ENCODE assay signal across 17 mouse cellular contexts in genomic region chr12:102361189-102362161, GRCm38 (mm10).
DNase-seq lines count a peak whose midpoint lies in the region; ATAC-seq lines count a peak whose summit lies in the region.
"Had no signal": no experiment of that assay in that cellular context is flagged by ENCODE, and none has a peak within 500 bp of the region (broad histone marks: within the 10 kb centered on the region; RNA-seq: fewer than 3 reads in every experiment).

No protein-coding gene starts in this region.

- no peaks in the 10 kb centered on the region for H3K9me3 ChIP-seq in heart, embryonic 10.5 days
- H3K9me3 ChIP-seq in megakaryocyte, embryonic 14.5 days: peaks cover 17% of the 10 kb centered on the region
- no peaks in the 10 kb centered on the region for H3K9me3 ChIP-seq in liver, embryonic 11.5 days (ENCODE audit: control insufficient read depth, low read length)
- H3K9me3 ChIP-seq: intestine, embryonic 15.5 days; lung, embryonic 15.5 days had no signal

- DNase-seq in heart, adult 11 months: peak; percentile 94
- no peak for DNase-seq in heart, embryonic 10.5 days (ENCODE audit: low spot score)
- DNase-seq in cerebellum, postnatal 10 days: peak; percentile 76 to 79
- no peak for DNase-seq in liver, embryonic 11.5 days (ENCODE audit: low spot score)
- DNase-seq: adrenal gland, adult 2 months; kidney, postnatal 10 days; left cerebral cortex, postnatal 4 days; thymus, postnatal 25 days had no signal

- no peak overlapping the region for H3K4me2 ChIP-seq in liver, embryonic 11.5 days
- H3K4me2 ChIP-seq: hindbrain, embryonic 14.5 days; intestine, embryonic 15.5 days; lung, embryonic 15.5 days had no signal

- H3K27me3 ChIP-seq in heart, embryonic 10.5 days (ENCODE audit: insufficient read depth, poor library complexity, severe bottlenecking): no peaks in the 10 kb centered on the region
- H3K27me3 ChIP-seq in megakaryocyte, embryonic 14.5 days (replicated peaks): no peaks in the 10 kb centered on the region
- H3K27me3 ChIP-seq in liver, embryonic 11.5 days (replicated peaks; ENCODE audit: control insufficient read depth, insufficient read depth, low read length): no peaks in the 10 kb centered on the region
- H3K27me3 ChIP-seq: CH12.LX; intestine, embryonic 15.5 days; lung, embryonic 15.5 days had no signal

- ATAC-seq in megakaryocyte, adult 5-6 weeks (ENCODE audit: poor library complexity, severe bottlenecking): no peak
- no peak for ATAC-seq in liver, embryonic 11.5 days (replicated peaks; ENCODE audit: low FRiP score)
- no peak for ATAC-seq in erythroid progenitor cell, adult 5-6 weeks (replicated peaks; ENCODE audit: low FRiP score, poor library complexity, severe bottlenecking)
- ATAC-seq: forebrain, embryonic 14.5 days; intestine, embryonic 15.5 days had no signal

- no peaks in the 10 kb centered on the region for H3K4me1 ChIP-seq in heart, embryonic 10.5 days
- peaks cover 93% of the 10 kb centered on the region for H3K4me1 ChIP-seq in megakaryocyte, embryonic 14.5 days
- H3K4me1 ChIP-seq in liver, embryonic 11.5 days (replicated peaks; ENCODE audit: control insufficient read depth, insufficient read depth, low read length): no peaks in the 10 kb centered on the region
- H3K4me1 ChIP-seq: intestine, embryonic 15.5 days; lung, embryonic 15.5 days had no signal

- H3K4me3 ChIP-seq in heart, embryonic 10.5 days: no peak overlapping the region
- H3K4me3 ChIP-seq in megakaryocyte, embryonic 14.5 days (replicated peaks): peak overlapping the region; percentile 11
- H3K4me3 ChIP-seq in liver, embryonic 11.5 days (ENCODE audit: low read depth, low read length): no peak overlapping the region
- H3K4me3 ChIP-seq: intestine, embryonic 15.5 days; layer of hippocampus, adult 2 months; lung, embryonic 15.5 days had no signal

- H3K27ac ChIP-seq in heart, embryonic 10.5 days: no peak overlapping the region
- no peak overlapping the region for H3K27ac ChIP-seq in liver, embryonic 11.5 days (ENCODE audit: low read depth, low read length)
- H3K27ac ChIP-seq: hindbrain, embryonic 14.5 days; intestine, embryonic 15.5 days; layer of hippocampus, adult 2 months; lung, embryonic 15.5 days had no signal

- H3K36me3 ChIP-seq in heart, embryonic 10.5 days: peaks cover 42% of the 10 kb centered on the region
- H3K36me3 ChIP-seq in megakaryocyte, embryonic 14.5 days (replicated peaks; ENCODE audit: low read length): peaks cover 98% of the 10 kb centered on the region
- H3K36me3 ChIP-seq in liver, embryonic 11.5 days (ENCODE audit: control insufficient read depth, insufficient read depth, low read length): peaks cover 11% of the 10 kb centered on the region

- H3K9ac ChIP-seq in liver, embryonic 11.5 days (ENCODE audit: low read depth, low read length): no peak overlapping the region
- H3K9ac ChIP-seq: hindbrain, embryonic 14.5 days; intestine, embryonic 15.5 days; lung, embryonic 15.5 days had no signal

- 85% methylated on average over 10 of the region's 10 CpGs for WGBS in heart, embryonic 10.5 days
- WGBS in liver, embryonic 11.5 days: 84% methylated on average over 10 of the region's 10 CpGs

Comparison
In these comparisons a context has a peak if more than half of its experiments do, and no peak if none do; other contexts are left out.
1. DNase-seq: peak in heart, adult 11 months (single experiment) and cerebellum, postnatal 10 days (2 of 2); none in heart, embryonic 10.5 days (single experiment) and liver, embryonic 11.5 days (single experiment).